Mouse (Mus musculus) kidney, embryonic 16.5 days (tissue): Measurements from ENCODE around the gene Chic2. TPM values are rescaled to one million over a fixed set of nuclear protein-coding genes. Genes with fewer than 3 reads are reported as not detected.

Source experiments
- ATAC-seq: fragments of 200-750 bp; cut with Nextera tagmentation; 2 replicates; pipeline ENCODE4 v1.8.0; 2017; ENCODE audit warnings: moderate TSS enrichment; ENCODE audit not compliant: low FRiP score, low TSS enrichment
- H3K27ac ChIP-seq: fragments of 300-500 bp; sonication (generic); 2 replicates; pipeline ENCODE4 v1.5.1; 2014; ENCODE audit warnings: low read length
- H3K27me3 ChIP-seq: fragments of 300-500 bp; sonication (generic); 2 replicates; pipeline ENCODE4 v1.6.1; 2014; ENCODE audit warnings: low read length, control low read depth, mixed read lengths; ENCODE audit not compliant: insufficient read depth
- H3K36me3 ChIP-seq: fragments of 300-500 bp; sonication (generic); 2 replicates; pipeline ENCODE4 v1.6.1; 2014; ENCODE audit warnings: low read length, control low read depth, mixed read lengths; ENCODE audit not compliant: insufficient read depth
- H3K4me1 ChIP-seq: fragments of 300-500 bp; sonication (generic); 2 replicates; pipeline ENCODE4 v1.6.1; 2014; ENCODE audit warnings: low read length, control low read depth, mixed read lengths; ENCODE audit not compliant: insufficient read depth
- H3K4me2 ChIP-seq: fragments of 300-500 bp; sonication (generic); replicated peaks from 2 replicates; pipeline ENCODE4 v1.6.1; 2014; ENCODE audit warnings: low read depth, low read length
- H3K4me3 ChIP-seq: fragments of 300-500 bp; sonication (generic); 2 replicates; pipeline ENCODE4 v1.5.1; 2014; ENCODE audit warnings: mild to moderate bottlenecking, low read length
- H3K9ac ChIP-seq: fragments of 300-500 bp; sonication (generic); replicated peaks from 2 replicates; pipeline ENCODE4 v1.6.1; 2014; ENCODE audit warnings: low read length
- H3K9me3 ChIP-seq: fragments of 300-500 bp; sonication (generic); 2 replicates; pipeline ENCODE4 v1.6.1; 2016; ENCODE audit warnings: low read length, control low read depth
- WGBS: fragments of 180-500 bp; shearing (Covaris S2); extraction: QIAGEN DNeasy Blood & Tissue Kit; methylation state at CpG from one replicate; pipeline ENCODE4 v1.1.7; 2014; 5-methylcytosine and 5-hydroxymethylcytosine counted together
- polyA plus RNA-seq: library from polyadenylated mRNA; unstranded; fragments of >200 nt; fragmentation: Nextera tagmentation; extraction: Ambion mirVana; gene quantifications from 2 replicates; pipeline ENCODE4 v1.2.1, GENCODE M21; 2015

The Chic2 gene
- polyA plus RNA-seq, 1 experiment from 2014 or later = 20.9 TPM

DNA sequence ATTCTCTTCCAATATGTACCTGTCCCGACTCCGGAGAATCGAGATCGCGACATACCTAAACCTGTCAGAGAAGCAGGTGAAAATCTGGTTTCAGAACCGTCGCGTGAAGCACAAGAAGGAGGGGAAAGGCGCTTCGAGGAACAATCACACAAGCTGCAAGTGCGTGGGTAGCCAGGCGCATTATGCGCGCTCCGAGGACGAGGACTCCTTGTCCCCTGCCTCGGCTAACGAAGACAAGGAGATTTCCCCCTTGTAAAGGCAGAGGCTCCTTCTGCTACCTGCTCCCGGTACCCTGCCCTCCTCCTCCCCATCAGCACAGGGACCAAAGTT lies 32.4 kb upstream of the Chic2 start:
- Histone ChIP-seq H3K9ac (no peak overlapping the region), H3K4me1 (peaks cover 9% of the 10 kb centered on the region), H3K27me3 (peaks cover 96% of the 10 kb centered on the region), H3K4me2 (no peak overlapping the region), H3K36me3 (no peaks in the 10 kb centered on the region), H3K9me3 (no peaks in the 10 kb centered on the region), H3K4me3 (no peak overlapping the region), H3K27ac (no peak overlapping the region)
- WGBS = 0% methylated on average over 19 of the region's 19 CpGs
- no peak for ATAC-seq

DNA sequence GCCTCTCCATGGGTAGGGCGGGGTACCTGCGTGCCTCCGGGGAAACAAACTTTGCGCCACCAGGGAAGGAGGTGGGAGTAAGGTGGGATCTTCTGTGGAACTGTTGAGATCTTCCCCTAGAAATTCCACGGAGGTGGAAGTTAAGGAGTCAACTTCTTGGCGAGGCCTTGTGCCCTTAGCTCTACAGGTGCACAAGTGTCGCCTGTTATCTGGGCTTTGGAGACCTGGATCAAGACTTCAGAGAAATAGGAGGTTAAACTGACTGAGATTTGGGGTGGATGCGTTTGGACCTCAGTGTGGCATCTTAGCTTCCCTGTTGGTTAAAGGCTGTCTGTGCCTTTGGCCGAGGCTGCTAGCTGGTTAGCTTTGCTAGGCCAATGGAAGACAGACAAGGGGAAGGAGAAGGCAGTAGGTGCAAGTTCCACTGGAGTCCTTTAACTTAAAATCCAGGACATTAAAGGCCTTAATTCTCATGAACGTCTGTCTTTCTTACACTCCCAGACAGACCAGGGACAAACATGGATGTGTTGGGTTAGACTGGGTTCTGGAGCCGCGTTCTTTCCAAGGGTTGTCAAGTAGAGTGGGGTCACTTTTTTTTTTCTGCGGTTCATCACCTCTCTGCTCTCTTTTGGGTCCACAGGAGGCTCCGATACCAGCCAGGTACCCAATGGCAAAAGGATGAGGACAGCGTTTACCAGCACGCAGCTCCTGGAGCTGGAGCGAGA lies 31.9 kb upstream of the Chic2 start:
- WGBS = under 1% methylated on average over 17 of the region's 17 CpGs
- no peaks in the 10 kb centered on the region for H3K36me3 ChIP-seq
- peaks cover 98% of the 10 kb centered on the region for H3K27me3 ChIP-seq
- peak overlapping the region; percentile 27; the same call in 1 of the 2 replicates for H3K4me3 ChIP-seq
- ATAC-seq = no peak
- no peak overlapping the region for H3K9ac ChIP-seq
- no peak overlapping the region for H3K27ac ChIP-seq
- 0 out of 2 replicates have a peak overlapping the region, but pooled peaks have one; percentile 28 for H3K4me2 ChIP-seq
- peaks cover 9% of the 10 kb centered on the region for H3K4me1 ChIP-seq
- no peaks in the 10 kb centered on the region for H3K9me3 ChIP-seq

DNA sequence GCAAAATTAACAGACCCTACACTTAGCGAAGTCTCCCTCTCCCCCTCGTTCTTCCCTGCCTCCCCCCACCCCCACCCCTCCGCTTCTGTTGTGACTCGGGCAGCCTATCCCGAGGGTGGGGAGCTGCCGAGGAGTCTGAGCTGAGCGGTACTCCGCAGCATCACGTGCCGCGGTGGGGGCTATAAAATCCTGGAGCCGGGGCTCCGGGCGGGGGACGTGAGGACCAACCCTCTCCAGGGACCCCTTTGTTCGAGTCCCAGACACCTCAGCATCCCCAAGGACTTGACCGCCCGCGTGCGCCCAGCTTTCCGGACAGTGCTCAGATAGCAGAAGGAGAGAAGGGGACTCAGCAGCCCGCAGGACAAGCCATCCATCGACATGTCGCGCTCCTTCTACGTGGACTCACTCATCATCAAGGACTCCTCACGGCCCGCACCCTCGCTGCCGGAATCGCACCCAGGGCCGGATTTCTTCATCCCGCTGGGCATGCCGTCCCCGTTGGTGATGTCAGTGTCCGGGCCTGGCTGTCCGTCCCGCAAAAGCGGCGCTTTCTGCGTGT lies 30.9 kb upstream of the Chic2 start, which contains the start of gene Gsx2:
Gene Gsx2 (plus strand): TSS at position 219 of the 559 bp plus-strand sequence.
- no peak for ATAC-seq
- H3K27ac ChIP-seq = no peak within 1 kb of the TSS
- H3K4me1 ChIP-seq = peaks cover 11% of the 10 kb centered on the region
- under 1% methylated on average over 40 of the region's 41 CpGs for WGBS
- no peak within 1 kb of the TSS for H3K9ac ChIP-seq
- H3K9me3 ChIP-seq = no peaks in the 10 kb centered on the region
- H3K27me3 ChIP-seq = peaks cover 95% of the 10 kb centered on the region
- H3K36me3 ChIP-seq = no peaks in the 10 kb centered on the region
- H3K4me2 ChIP-seq = peak within 1 kb of the TSS; percentile 28
- H3K4me3 ChIP-seq = peak within 1 kb of the TSS; percentile 27

DNA sequence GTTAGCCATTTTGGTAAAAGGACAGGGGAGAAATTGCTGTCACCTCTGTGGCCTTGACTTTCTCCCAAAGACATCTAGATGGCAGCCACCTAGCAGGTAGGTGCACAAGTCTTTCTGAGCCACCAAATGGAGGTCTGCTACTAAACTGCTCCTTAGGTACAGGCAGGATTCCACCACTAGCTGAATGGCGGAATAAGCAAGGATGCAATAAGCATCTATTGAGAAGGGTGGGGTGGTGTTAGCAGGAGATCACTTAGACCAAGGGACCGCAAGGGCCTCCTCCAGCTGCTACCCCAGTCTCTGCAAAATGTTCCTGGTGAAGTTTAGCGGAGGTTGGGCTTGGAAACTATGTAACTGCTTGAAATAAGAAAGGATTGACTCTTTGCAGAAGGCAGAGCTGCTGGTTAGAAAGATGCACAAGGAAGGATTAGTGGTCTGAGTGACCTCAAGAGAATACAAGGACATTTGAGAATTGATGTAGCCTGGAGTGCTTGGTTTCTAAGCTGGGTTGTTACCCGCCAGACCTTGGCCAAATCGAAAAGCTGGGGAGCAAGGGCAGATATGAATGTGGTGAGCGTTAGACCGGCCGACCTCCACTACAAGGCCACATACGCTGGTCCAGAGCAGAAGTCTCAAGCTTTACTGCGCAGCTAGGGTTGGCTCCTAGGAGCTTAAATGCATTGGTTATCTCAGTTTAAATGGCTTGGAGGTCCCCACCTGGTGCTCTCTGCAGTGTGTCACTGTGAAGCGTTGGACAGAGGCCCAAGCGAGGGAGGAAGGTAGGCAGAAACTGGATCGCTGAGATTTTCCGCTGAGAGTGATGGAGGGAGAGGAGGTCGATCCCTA lies 30.2 kb upstream of the Chic2 start:
- H3K4me2 ChIP-seq = no peak overlapping the region
- H3K27me3 ChIP-seq = peaks cover 95% of the 10 kb centered on the region
- H3K27ac ChIP-seq = no peak overlapping the region
- no peaks in the 10 kb centered on the region for H3K9me3 ChIP-seq
- H3K4me3 ChIP-seq = no peak overlapping the region; the same call in 1 of the 2 replicates
- H3K4me1 ChIP-seq = peaks cover 17% of the 10 kb centered on the region
- no peak overlapping the region for H3K9ac ChIP-seq
- no peaks in the 10 kb centered on the region for H3K36me3 ChIP-seq
- WGBS = 5% methylated on average over 15 of the region's 15 CpGs
- ATAC-seq = no peak

DNA sequence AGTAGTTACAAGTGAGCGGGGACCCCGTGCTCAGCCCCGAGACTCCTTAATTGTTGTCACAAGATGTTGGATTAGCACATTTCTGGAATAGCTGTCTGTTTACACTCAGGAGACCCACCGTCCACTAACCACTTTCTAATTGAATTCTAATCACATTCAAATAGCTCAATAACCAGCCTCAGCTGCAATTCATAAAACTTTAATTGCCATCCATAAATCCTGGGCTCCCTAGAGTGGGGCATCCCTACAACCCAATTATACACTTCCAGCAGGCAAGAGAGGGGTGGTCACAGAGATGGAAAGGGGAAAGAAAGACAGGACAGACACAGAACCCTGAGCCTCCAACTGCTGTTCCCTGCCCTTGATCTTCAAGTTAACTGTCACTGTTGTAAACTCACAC lies 29.6 kb upstream of the Chic2 start:
- Histone ChIP-seq H3K9ac (no peak overlapping the region), H3K9me3 (no peaks in the 10 kb centered on the region), H3K4me1 (peaks cover 17% of the 10 kb centered on the region), H3K4me3 (no peak overlapping the region), H3K27ac (no peak overlapping the region), H3K4me2 (no peak overlapping the region), H3K27me3 (peaks cover 95% of the 10 kb centered on the region), H3K36me3 (no peaks in the 10 kb centered on the region)
- no peak for ATAC-seq
- WGBS = 5% methylated on average over 4 of the region's 4 CpGs

DNA sequence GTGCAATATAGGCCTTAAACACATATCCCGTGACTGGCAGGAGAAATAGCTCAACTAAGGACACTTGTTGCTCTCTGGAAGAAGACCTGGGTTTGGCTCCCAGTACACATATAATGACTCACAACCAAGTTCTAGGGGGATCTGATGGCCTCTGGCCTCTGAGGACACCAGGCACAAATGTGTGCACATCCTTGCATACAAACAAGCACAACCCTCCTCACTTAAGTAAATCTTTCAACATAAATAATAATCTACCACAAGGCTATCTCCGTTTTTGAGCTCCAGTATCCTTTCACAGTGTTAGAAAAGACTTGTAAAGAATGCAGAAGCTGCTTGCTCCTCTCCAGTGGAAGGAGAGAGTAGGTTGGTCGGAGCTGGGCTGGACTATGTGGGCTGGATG lies 29.1 kb upstream of the Chic2 start:
- 15% methylated on average over 3 of the region's 3 CpGs for WGBS
- ATAC-seq = no peak

DNA sequence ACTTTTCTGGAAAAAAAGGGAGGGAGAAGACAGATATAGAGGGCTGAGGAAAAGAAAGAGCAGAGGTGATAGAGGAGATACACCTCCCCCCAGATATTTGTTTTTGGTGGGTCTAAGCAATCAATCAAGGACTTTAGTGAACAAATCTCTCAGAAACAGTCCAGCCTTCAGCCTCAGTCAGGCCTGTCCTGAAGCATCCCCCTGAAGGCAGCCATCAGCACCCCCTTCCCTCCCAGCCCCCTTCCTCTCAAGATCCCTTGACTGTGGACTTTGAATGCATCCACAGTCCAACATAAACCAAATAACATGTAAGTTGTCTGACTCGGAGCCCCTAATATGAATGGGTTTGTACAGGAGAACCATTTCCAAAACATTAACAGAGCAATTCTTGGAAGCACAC lies 28.6 kb upstream of the Chic2 start:
- 29% methylated on average over 1 of the region's 1 CpGs for WGBS
- H3K4me3 ChIP-seq = no peak overlapping the region
- H3K27ac ChIP-seq = no peak overlapping the region
- peaks cover 17% of the 10 kb centered on the region for H3K4me1 ChIP-seq
- no peak overlapping the region for H3K9ac ChIP-seq
- ATAC-seq = no peak
- H3K27me3 ChIP-seq = peaks cover 95% of the 10 kb centered on the region
- no peaks in the 10 kb centered on the region for H3K9me3 ChIP-seq
- H3K4me2 ChIP-seq = no peak overlapping the region
- H3K36me3 ChIP-seq = no peaks in the 10 kb centered on the region

More for the DNA sequence above, 29.1 kb upstream of the Chic2 start:
- H3K9ac ChIP-seq = no peak overlapping the region
- H3K4me1 ChIP-seq = peaks cover 17% of the 10 kb centered on the region
- H3K4me3 ChIP-seq = no peak overlapping the region
- H3K9me3 ChIP-seq = no peaks in the 10 kb centered on the region
- H3K36me3 ChIP-seq = no peaks in the 10 kb centered on the region
- H3K4me2 ChIP-seq = no peak overlapping the region
- no peak overlapping the region for H3K27ac ChIP-seq
- H3K27me3 ChIP-seq = peaks cover 95% of the 10 kb centered on the region

DNA sequence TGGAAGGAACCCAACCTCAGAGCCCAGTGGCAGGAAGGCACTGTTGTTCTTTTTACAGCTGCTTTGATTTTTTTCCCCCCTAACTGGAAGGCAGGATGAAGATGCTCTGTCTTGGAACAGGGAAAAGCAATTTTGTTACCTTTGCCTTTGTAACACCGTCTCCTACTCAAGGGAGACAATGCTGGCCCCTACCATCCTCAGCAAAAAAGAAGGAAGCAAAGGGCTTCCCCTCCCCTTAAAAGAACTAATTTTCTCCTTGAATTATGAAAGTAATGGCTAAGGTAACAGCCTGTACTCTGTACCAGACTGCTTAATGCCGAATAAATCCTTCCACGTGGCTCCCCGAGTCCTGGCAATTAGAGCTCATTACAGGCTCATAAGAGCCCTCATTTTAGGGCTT lies 28.0 kb upstream of the Chic2 start:
- Histone ChIP-seq H3K9me3 (no peaks in the 10 kb centered on the region), H3K4me3 (no peak overlapping the region)
- WGBS = 5% methylated on average over 4 of the region's 4 CpGs

DNA sequence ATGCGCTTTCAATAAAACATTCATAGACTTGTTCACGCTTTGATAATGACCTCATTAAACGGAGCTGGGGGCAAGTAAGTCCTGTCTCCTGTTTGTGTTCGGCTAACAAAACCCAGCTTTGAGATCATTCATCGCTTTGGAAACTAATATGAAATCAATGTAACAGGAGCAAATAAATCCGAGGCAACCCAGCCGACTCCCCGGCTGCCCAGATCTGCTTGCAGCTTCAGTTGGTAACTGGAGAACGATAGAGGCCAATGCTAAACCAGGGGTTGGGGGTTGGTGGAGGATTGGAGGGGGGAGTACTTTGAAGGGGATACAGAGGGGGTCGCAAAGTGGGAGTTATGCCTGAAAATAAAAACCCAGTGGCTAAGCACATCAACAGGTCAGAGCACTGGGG lies 27.4 kb upstream of the Chic2 start:
- WGBS = under 1% methylated on average over 10 of the region's 10 CpGs
- no peak overlapping the region for H3K9ac ChIP-seq
- peaks cover 94% of the 10 kb centered on the region for H3K27me3 ChIP-seq
- H3K27ac ChIP-seq = no peak overlapping the region
- H3K36me3 ChIP-seq = no peaks in the 10 kb centered on the region
- ATAC-seq = no peak
- no peak overlapping the region for H3K4me2 ChIP-seq
- no peaks in the 10 kb centered on the region for H3K9me3 ChIP-seq
- H3K4me3 ChIP-seq = no peak overlapping the region
- H3K4me1 ChIP-seq = peaks cover 17% of the 10 kb centered on the region

More for the DNA sequence above, 28.0 kb upstream of the Chic2 start:
- no peak for ATAC-seq
- Histone ChIP-seq H3K27me3 (peaks cover 96% of the 10 kb centered on the region), H3K36me3 (no peaks in the 10 kb centered on the region), H3K27ac (no peak overlapping the region), H3K4me2 (no peak overlapping the region), H3K4me1 (peaks cover 17% of the 10 kb centered on the region), H3K9ac (no peak overlapping the region)
